Mouse (Mus musculus): ENCODE results near the gene Exoc3l4. TPM values are rescaled to one million over a fixed set of nuclear protein-coding genes. Genes with fewer than 3 reads are reported as not detected.

The Exoc3l4 gene
- polyA plus RNA-seq, 1 experiment, result 6.1 TPM

DNA sequence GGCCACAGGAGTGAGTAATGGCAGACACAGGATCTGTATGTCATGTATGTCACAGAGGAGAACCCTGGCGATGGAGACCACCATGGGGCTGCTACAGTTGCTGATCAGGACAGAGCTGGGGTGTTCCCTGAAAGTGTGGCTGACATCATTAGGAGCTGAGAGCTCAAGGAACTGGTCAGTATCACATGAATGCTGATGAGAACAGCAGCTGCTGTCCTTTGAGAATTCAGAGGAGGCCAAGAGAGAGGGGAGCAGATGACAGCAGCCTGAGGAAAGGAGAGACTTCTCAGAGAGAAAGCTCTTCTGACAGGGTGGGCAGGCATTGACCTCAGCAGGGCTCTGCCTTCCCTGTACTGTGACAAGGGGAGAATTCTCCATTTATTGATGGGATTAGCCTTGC is 40.9 kb downstream of the Exoc3l4 start:
- no peaks in the 10 kb centered on the region for H3K9me3 ChIP-seq (replicated peaks; ENCODE audit: control insufficient read depth, insufficient read depth, low read length, poor library complexity, severe bottlenecking)
- H3K36me3 ChIP-seq (ENCODE audit: control insufficient read depth, insufficient read depth, low read length, poor library complexity, severe bottlenecking), result no peaks in the 10 kb centered on the region
- no peak overlapping the region for H3K4me3 ChIP-seq (ENCODE audit: low read depth, low read length)
- no peak overlapping the region for H3K9ac ChIP-seq (ENCODE audit: low read depth, poor library complexity, severe bottlenecking)
- H3K4me1 ChIP-seq (ENCODE audit: control insufficient read depth, insufficient read depth, low read length), result no peaks in the 10 kb centered on the region
- H3K27ac ChIP-seq (ENCODE audit: insufficient read depth, low read length), result no peak overlapping the region
- no peak for TF ChIP-seq CTCF (IDR thresholded peaks at IDR 0.05; ENCODE audit: low read depth, low read length)
- TF ChIP-seq POLR2A (IDR thresholded peaks at IDR 0.05; ENCODE audit: insufficient read depth, low read length), result no peak
- no peak for TF ChIP-seq EP300 (IDR thresholded peaks at IDR 0.05; ENCODE audit: insufficient read depth, low read depth, low read length)
- no peaks in the 10 kb centered on the region for H3K27me3 ChIP-seq (ENCODE audit: control insufficient read depth, insufficient read depth, low read length, poor library complexity, severe bottlenecking)

DNA sequence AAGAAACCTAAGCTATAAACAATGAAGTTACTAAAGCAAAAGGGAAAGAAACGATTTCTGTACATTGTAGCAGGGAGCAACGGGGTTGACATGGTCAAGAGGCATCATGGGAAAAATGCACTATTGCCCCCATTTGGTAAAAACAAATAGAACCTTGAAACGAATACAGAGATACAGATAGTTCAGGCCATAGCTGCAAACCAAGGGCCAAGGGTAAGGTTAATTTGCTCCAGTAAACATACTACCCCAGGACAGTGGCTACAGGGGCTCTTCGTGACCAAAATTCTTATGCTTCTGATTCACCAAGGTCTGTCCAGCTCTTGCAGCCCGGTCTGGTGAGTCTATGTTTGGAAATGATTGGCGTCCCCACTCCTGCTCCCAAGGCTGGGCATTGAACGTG is 46.8 kb downstream of the Exoc3l4 start:
- Histone ChIP-seq H3K36me3 (ENCODE audit: control insufficient read depth, insufficient read depth, low read length, poor library complexity, severe bottlenecking) (no peaks in the 10 kb centered on the region), H3K4me3 (ENCODE audit: low read depth, low read length) (no peak overlapping the region), H3K9ac (ENCODE audit: low read depth, poor library complexity, severe bottlenecking) (no peak overlapping the region), H3K27ac (ENCODE audit: insufficient read depth, low read length) (no peak overlapping the region), H3K4me1 (ENCODE audit: control insufficient read depth, insufficient read depth, low read length) (no peaks in the 10 kb centered on the region), H3K9me3 (replicated peaks; ENCODE audit: control insufficient read depth, insufficient read depth, low read length, poor library complexity, severe bottlenecking) (no peaks in the 10 kb centered on the region), H3K27me3 (ENCODE audit: control insufficient read depth, insufficient read depth, low read length, poor library complexity, severe bottlenecking) (no peaks in the 10 kb centered on the region)
- TF ChIP-seq CTCF (IDR thresholded peaks at IDR 0.05; ENCODE audit: low read depth, low read length) (no peak), POLR2A (IDR thresholded peaks at IDR 0.05; ENCODE audit: insufficient read depth, low read length) (no peak), EP300 (IDR thresholded peaks at IDR 0.05; ENCODE audit: insufficient read depth, low read depth, low read length) (no peak)

DNA sequence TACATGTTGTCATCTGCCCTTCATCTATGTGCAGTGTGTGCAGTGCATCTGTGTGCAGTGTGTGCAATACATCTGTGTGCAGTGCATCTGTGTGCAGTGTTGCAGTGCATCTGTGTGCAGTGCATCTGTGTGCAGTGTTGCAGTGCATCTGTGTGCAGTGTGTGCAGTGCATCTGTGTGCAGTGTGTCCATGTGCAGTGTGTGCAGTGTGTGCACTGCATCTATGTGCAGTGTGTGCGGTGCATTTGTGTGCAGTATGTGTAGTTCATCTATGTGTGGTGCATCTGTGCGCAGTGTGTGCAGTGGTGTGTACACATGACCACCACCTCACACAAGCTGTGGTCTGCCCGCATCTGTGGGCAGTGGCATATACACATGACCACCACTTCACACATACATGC is 49.6 kb downstream of the Exoc3l4 start:
- Histone ChIP-seq H3K27ac (ENCODE audit: insufficient read depth, low read length) (no peak overlapping the region), H3K36me3 (ENCODE audit: control insufficient read depth, insufficient read depth, low read length, poor library complexity, severe bottlenecking) (no peaks in the 10 kb centered on the region), H3K27me3 (ENCODE audit: control insufficient read depth, insufficient read depth, low read length, poor library complexity, severe bottlenecking) (no peaks in the 10 kb centered on the region), H3K4me3 (ENCODE audit: low read depth, low read length) (no peak overlapping the region), H3K9me3 (replicated peaks; ENCODE audit: control insufficient read depth, insufficient read depth, low read length, poor library complexity, severe bottlenecking) (no peaks in the 10 kb centered on the region), H3K9ac (ENCODE audit: low read depth, poor library complexity, severe bottlenecking) (no peak overlapping the region), H3K4me1 (ENCODE audit: control insufficient read depth, insufficient read depth, low read length) (no peaks in the 10 kb centered on the region)
- TF ChIP-seq EP300 (IDR thresholded peaks at IDR 0.05; ENCODE audit: insufficient read depth, low read depth, low read length), result no peak
- no peak for TF ChIP-seq POLR2A (IDR thresholded peaks at IDR 0.05; ENCODE audit: insufficient read depth, low read length)
- TF ChIP-seq CTCF (IDR thresholded peaks at IDR 0.05; ENCODE audit: low read depth, low read length), result no peak

DNA sequence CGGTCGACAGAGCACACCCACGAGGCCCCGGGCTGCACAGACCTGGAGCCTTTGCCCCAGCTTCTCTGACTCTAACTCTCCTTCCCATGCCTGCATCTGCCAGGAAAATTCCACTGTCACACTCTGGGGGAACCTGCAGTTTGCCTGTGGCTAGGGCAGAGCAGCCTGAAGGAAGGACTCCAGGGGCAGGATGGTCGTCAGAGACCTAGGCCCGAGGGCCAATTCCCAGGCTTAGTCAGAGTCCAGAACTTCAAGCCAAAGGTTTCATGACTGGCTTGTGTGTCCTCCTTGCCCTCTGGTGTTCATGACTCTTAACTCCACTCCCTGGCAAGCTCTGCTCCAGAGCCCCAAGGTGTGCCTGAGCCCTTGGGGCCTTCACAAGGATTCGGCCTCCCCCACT is 51.4 kb downstream of the Exoc3l4 start:
- Histone ChIP-seq H3K27ac (ENCODE audit: insufficient read depth, low read length) (no peak overlapping the region), H3K9ac (ENCODE audit: low read depth, poor library complexity, severe bottlenecking) (no peak overlapping the region), H3K27me3 (ENCODE audit: control insufficient read depth, insufficient read depth, low read length, poor library complexity, severe bottlenecking) (no peaks in the 10 kb centered on the region), H3K9me3 (replicated peaks; ENCODE audit: control insufficient read depth, insufficient read depth, low read length, poor library complexity, severe bottlenecking) (no peaks in the 10 kb centered on the region), H3K4me3 (ENCODE audit: low read depth, low read length) (no peak overlapping the region), H3K36me3 (ENCODE audit: control insufficient read depth, insufficient read depth, low read length, poor library complexity, severe bottlenecking) (no peaks in the 10 kb centered on the region), H3K4me1 (ENCODE audit: control insufficient read depth, insufficient read depth, low read length) (no peaks in the 10 kb centered on the region)
- TF ChIP-seq EP300 (IDR thresholded peaks at IDR 0.05; ENCODE audit: insufficient read depth, low read depth, low read length) (no peak), POLR2A (IDR thresholded peaks at IDR 0.05; ENCODE audit: insufficient read depth, low read length) (no peak), CTCF (IDR thresholded peaks at IDR 0.05; ENCODE audit: low read depth, low read length) (no peak)

DNA sequence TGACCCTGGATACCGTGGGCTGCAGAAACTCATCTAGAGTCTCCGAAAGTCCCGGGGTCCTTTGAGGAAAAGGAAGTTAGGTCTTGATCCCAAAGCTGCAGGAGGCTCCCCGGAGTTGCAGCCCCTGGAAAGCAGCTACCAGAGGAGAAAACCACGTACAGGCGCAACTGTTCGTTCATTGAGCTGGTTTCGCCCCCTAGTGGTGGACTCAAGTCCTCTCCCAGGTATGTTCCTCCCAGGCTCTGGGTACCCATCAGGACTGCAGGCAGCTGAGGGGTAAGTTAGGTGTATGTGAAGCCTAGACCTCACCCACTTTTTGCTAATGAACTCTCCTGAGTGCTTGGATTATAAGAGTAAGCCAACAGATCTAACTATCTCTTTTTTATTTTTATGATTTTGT is 52.7 kb downstream of the Exoc3l4 start:
- no peaks in the 10 kb centered on the region for H3K4me1 ChIP-seq (ENCODE audit: control insufficient read depth, insufficient read depth, low read length)
- no peaks in the 10 kb centered on the region for H3K36me3 ChIP-seq (ENCODE audit: control insufficient read depth, insufficient read depth, low read length, poor library complexity, severe bottlenecking)
- H3K27ac ChIP-seq (ENCODE audit: insufficient read depth, low read length), result no peak overlapping the region
- no peaks in the 10 kb centered on the region for H3K9me3 ChIP-seq (replicated peaks; ENCODE audit: control insufficient read depth, insufficient read depth, low read length, poor library complexity, severe bottlenecking)
- H3K9ac ChIP-seq (ENCODE audit: low read depth, poor library complexity, severe bottlenecking), result no peak overlapping the region
- peak; percentile 94 for TF ChIP-seq CTCF (IDR thresholded peaks at IDR 0.05; ENCODE audit: low read depth, low read length)
- TF ChIP-seq POLR2A (IDR thresholded peaks at IDR 0.05; ENCODE audit: insufficient read depth, low read length), result no peak
- no peak overlapping the region for H3K4me3 ChIP-seq (ENCODE audit: low read depth, low read length)
- no peaks in the 10 kb centered on the region for H3K27me3 ChIP-seq (ENCODE audit: control insufficient read depth, insufficient read depth, low read length, poor library complexity, severe bottlenecking)

DNA sequence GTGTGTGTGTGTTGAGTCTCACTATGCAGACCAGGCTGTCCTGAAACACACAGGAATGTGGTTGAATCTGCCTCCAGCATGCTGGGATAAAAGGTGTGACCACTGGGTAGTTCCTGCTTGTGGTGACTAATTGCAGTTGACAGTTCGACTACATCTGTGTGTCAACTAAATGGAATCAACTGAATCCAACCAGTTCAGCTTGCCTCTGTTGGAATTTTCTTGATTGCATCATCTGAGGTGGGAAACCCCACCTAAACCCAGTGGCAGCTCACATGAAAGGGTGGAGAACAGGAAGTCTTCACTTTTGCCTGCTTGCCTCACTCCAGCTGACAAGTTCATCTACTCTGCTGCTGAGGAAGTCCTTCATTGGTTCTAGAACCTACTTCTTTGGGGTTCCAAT is 54.3 kb downstream of the Exoc3l4 start:
- H3K4me3 ChIP-seq (ENCODE audit: low read depth, low read length), result no peak overlapping the region
- H3K4me1 ChIP-seq (ENCODE audit: control insufficient read depth, insufficient read depth, low read length), result no peaks in the 10 kb centered on the region
- H3K36me3 ChIP-seq (ENCODE audit: control insufficient read depth, insufficient read depth, low read length, poor library complexity, severe bottlenecking), result no peaks in the 10 kb centered on the region
- H3K27ac ChIP-seq (ENCODE audit: insufficient read depth, low read length), result no peak overlapping the region
- H3K27me3 ChIP-seq (ENCODE audit: control insufficient read depth, insufficient read depth, low read length, poor library complexity, severe bottlenecking), result no peaks in the 10 kb centered on the region
- TF ChIP-seq CTCF (IDR thresholded peaks at IDR 0.05; ENCODE audit: low read depth, low read length), result no peak
- TF ChIP-seq EP300 (IDR thresholded peaks at IDR 0.05; ENCODE audit: insufficient read depth, low read depth, low read length), result no peak
- no peak for TF ChIP-seq POLR2A (IDR thresholded peaks at IDR 0.05; ENCODE audit: insufficient read depth, low read length)
- H3K9ac ChIP-seq (ENCODE audit: low read depth, poor library complexity, severe bottlenecking), result no peak overlapping the region
- no peaks in the 10 kb centered on the region for H3K9me3 ChIP-seq (replicated peaks; ENCODE audit: control insufficient read depth, insufficient read depth, low read length, poor library complexity, severe bottlenecking)
